Mouse (Mus musculus): ENCODE data around the gene Fanci.

GRCm38 (mm10) chr7:79428243-79428642, 36.5 kb downstream of the Fanci start:
- TF ChIP-seq EP300 (IDR thresholded peaks at IDR 0.05; ENCODE audit: low read length), result no peak
- TF ChIP-seq MXI1 (IDR thresholded peaks at IDR 0.05; ENCODE audit: low read depth, low read length), result no peak
- TF ChIP-seq POLR2A (IDR thresholded peaks at IDR 0.05; ENCODE audit: low read depth, low read length), result no peak
- TF ChIP-seq USF1 (IDR thresholded peaks at IDR 0.05; ENCODE audit: low read depth, low read length), result no peak
- no peak for TF ChIP-seq CTCF (conservative IDR thresholded peaks at IDR 0.05 in 1 of 2, IDR thresholded peaks at IDR 0.05 in 1 of 2; ENCODE audit: low read depth in 2 of 2, low read length in 2 of 2)
